In genomic region chr11:6626388-6626772, GRCm38 (mm10) we compare ENCODE assay signal across 8 mouse cellular contexts. TPM values are rescaled to one million over a fixed set of nuclear protein-coding genes. Genes with fewer than 3 reads are reported as not detected.
DNase-seq lines count a peak whose midpoint lies in the region; ATAC-seq lines count a peak whose summit lies in the region.

No protein-coding gene starts in this region.

- peaks cover 19% of the 10 kb centered on the region for H3K4me1 ChIP-seq in kidney, embryonic 14.5 days (ENCODE audit: control insufficient read depth, insufficient read depth, low read length)
- H3K4me1 ChIP-seq in brown adipose tissue, adult 24 weeks (ENCODE audit: control insufficient read depth, insufficient read depth, insufficient read length, low read length) = peaks cover 11% of the 10 kb centered on the region
- peaks cover 33% of the 10 kb centered on the region for H3K4me1 ChIP-seq in hindbrain, embryonic 13.5 days (replicated peaks)
- peaks cover 30% of the 10 kb centered on the region for H3K4me1 ChIP-seq in midbrain, embryonic 15.5 days

- WGBS in kidney, embryonic 14.5 days = 15% methylated on average over 16 of the region's 16 CpGs
- WGBS in hindbrain, embryonic 13.5 days = 15% methylated on average over 16 of the region's 16 CpGs
- 13% methylated on average over 16 of the region's 16 CpGs for WGBS in midbrain, embryonic 15.5 days

- H3K27me3 ChIP-seq in kidney, embryonic 14.5 days (ENCODE audit: control insufficient read depth, insufficient read depth, low read length) = no peaks in the 10 kb centered on the region
- H3K27me3 ChIP-seq in hindbrain, embryonic 13.5 days = no peaks in the 10 kb centered on the region
- no peaks in the 10 kb centered on the region for H3K27me3 ChIP-seq in midbrain, embryonic 15.5 days (replicated peaks)

- peaks cover 32% of the 10 kb centered on the region for H3K36me3 ChIP-seq in kidney, embryonic 14.5 days (ENCODE audit: control insufficient read depth, insufficient read depth, low read length)
- peaks cover 27% of the 10 kb centered on the region for H3K36me3 ChIP-seq in hindbrain, embryonic 13.5 days
- peaks cover 3% of the 10 kb centered on the region for H3K36me3 ChIP-seq in midbrain, embryonic 15.5 days (replicated peaks)

- peak overlapping the region; percentile 71 for H3K9ac ChIP-seq in kidney, embryonic 14.5 days (ENCODE audit: low read depth, low read length)
- H3K9ac ChIP-seq in hindbrain, embryonic 13.5 days = peak overlapping the region; percentile 84
- peak overlapping the region; percentile 67 for H3K9ac ChIP-seq in midbrain, embryonic 15.5 days

- peak overlapping the region; percentile 89 for H3K27ac ChIP-seq in kidney, embryonic 14.5 days (ENCODE audit: low read depth, low read length)
- peak overlapping the region; percentile 99 for H3K27ac ChIP-seq in brown adipose tissue, adult 24 weeks (replicated peaks; ENCODE audit: low read depth, low read length)
- peak overlapping the region; percentile 91 for H3K27ac ChIP-seq in hindbrain, embryonic 13.5 days
- peak overlapping the region; percentile 88 for H3K27ac ChIP-seq in midbrain, embryonic 15.5 days

- peak; percentile 13 for ATAC-seq in kidney, embryonic 14.5 days (ENCODE audit: low FRiP score, low TSS enrichment)
- ATAC-seq in hindbrain, embryonic 13.5 days (ENCODE audit: low FRiP score) = peak; percentile 36
- ATAC-seq in midbrain, embryonic 15.5 days (replicated peaks) = peak; percentile 28

- H3K9me3 ChIP-seq in kidney, embryonic 14.5 days (ENCODE audit: control insufficient read depth, low read length) = no peaks in the 10 kb centered on the region
- H3K9me3 ChIP-seq in hindbrain, embryonic 13.5 days = no peaks in the 10 kb centered on the region
- no peaks in the 10 kb centered on the region for H3K9me3 ChIP-seq in midbrain, embryonic 15.5 days

- DNase-seq in kidney, adult 8-10 months = no peak
- no peak for DNase-seq in ovary, postnatal 14 days (ENCODE audit: low spot score)
- DNase-seq in spleen, postnatal 14 days (ENCODE audit: low spot score in 2 of 2) = no peak
- no peak for DNase-seq in frontal cortex, adult 2 months (ENCODE audit: extremely low spot score in 1 of 2, low spot score in 1 of 2)

- peak overlapping the region; percentile 86 for H3K4me3 ChIP-seq in kidney, embryonic 14.5 days (ENCODE audit: low read length)
- peak overlapping the region; percentile 91 for H3K4me3 ChIP-seq in brown adipose tissue, adult 24 weeks (ENCODE audit: insufficient read depth, low read depth, low read length)
- peak overlapping the region; percentile 71 for H3K4me3 ChIP-seq in hindbrain, embryonic 13.5 days
- peak overlapping the region; percentile 85 for H3K4me3 ChIP-seq in midbrain, embryonic 15.5 days

- H3K4me2 ChIP-seq in kidney, embryonic 14.5 days (replicated peaks; ENCODE audit: low read depth, low read length) = peak overlapping the region; percentile 71
- H3K4me2 ChIP-seq in hindbrain, embryonic 13.5 days = peak overlapping the region; percentile 90
- H3K4me2 ChIP-seq in midbrain, embryonic 15.5 days = peak overlapping the region; percentile 89

RNA-seq across cellular contexts. Expression of gene Tbrg4, which starts 0.5 kb away (rescaled TPM):
- 30.6 and 48.9 TPM in 2 replicates for polyA plus RNA-seq in kidney, embryonic 14.5 days (2014; fragmentation: Nextera tagmentation; extraction: Ambion mirVana)
- polyA plus RNA-seq in brown adipose tissue, adult 24 weeks (2012; ENCODE audit: insufficient read depth, insufficient read length, missing spikeins) = 57.4 and 57.7 TPM in 2 replicates
- polyA plus RNA-seq in hindbrain, embryonic 13.5 days (2015; fragmentation: Nextera tagmentation; extraction: Ambion mirVana) = 29.2 and 34.0 TPM in 2 replicates
- 33.3 TPM in 2 replicates for polyA plus RNA-seq in midbrain, embryonic 15.5 days (2015; fragmentation: Nextera tagmentation; extraction: Ambion mirVana)
- polyA plus RNA-seq in frontal cortex, adult 2 months (2012; rRNA removed) = 59.8 and 64.9 TPM in 2 replicates

RNA-seq across cellular contexts. Expression of gene Wap, which starts 12.1 kb away (rescaled TPM):
- polyA plus RNA-seq in kidney, embryonic 14.5 days (2014; fragmentation: Nextera tagmentation; extraction: Ambion mirVana) = not detected in 2 replicates
- not detected in 2 replicates for polyA plus RNA-seq in brown adipose tissue, adult 24 weeks (2012; ENCODE audit: insufficient read depth, insufficient read length, missing spikeins)
- not detected in 2 replicates for polyA plus RNA-seq in hindbrain, embryonic 13.5 days (2015; fragmentation: Nextera tagmentation; extraction: Ambion mirVana)
- polyA plus RNA-seq in midbrain, embryonic 15.5 days (2015; fragmentation: Nextera tagmentation; extraction: Ambion mirVana) = not detected in 2 replicates
- not detected in 2 replicates for polyA plus RNA-seq in frontal cortex, adult 2 months (2012; rRNA removed)

RNA-seq across cellular contexts. Expression of gene Nacad, which starts 20.5 kb away (rescaled TPM):
- 0.77 and 0.86 TPM in 2 replicates for polyA plus RNA-seq in kidney, embryonic 14.5 days (2014; fragmentation: Nextera tagmentation; extraction: Ambion mirVana)
- not detected in 2 replicates for polyA plus RNA-seq in brown adipose tissue, adult 24 weeks (2012; ENCODE audit: insufficient read depth, insufficient read length, missing spikeins)
- polyA plus RNA-seq in hindbrain, embryonic 13.5 days (2015; fragmentation: Nextera tagmentation; extraction: Ambion mirVana) = 87.6 and 90.0 TPM in 2 replicates
- polyA plus RNA-seq in midbrain, embryonic 15.5 days (2015; fragmentation: Nextera tagmentation; extraction: Ambion mirVana) = 103 and 106 TPM in 2 replicates
- polyA plus RNA-seq in frontal cortex, adult 2 months (2012; rRNA removed) = 52.2 and 64.5 TPM in 2 replicates

RNA-seq across cellular contexts. Expression of gene Ramp3, which starts 31.9 kb away (rescaled TPM):
- 10.4 and 10.6 TPM in 2 replicates for polyA plus RNA-seq in kidney, embryonic 14.5 days (2014; fragmentation: Nextera tagmentation; extraction: Ambion mirVana)
- not detected in 2 replicates for polyA plus RNA-seq in brown adipose tissue, adult 24 weeks (2012; ENCODE audit: insufficient read depth, insufficient read length, missing spikeins)
- 22.1 and 24.6 TPM in 2 replicates for polyA plus RNA-seq in hindbrain, embryonic 13.5 days (2015; fragmentation: Nextera tagmentation; extraction: Ambion mirVana)
- polyA plus RNA-seq in midbrain, embryonic 15.5 days (2015; fragmentation: Nextera tagmentation; extraction: Ambion mirVana) = 10.2 and 12.0 TPM in 2 replicates
- polyA plus RNA-seq in frontal cortex, adult 2 months (2012; rRNA removed) = 18.5 and 30.4 TPM in 2 replicates

Comparison
In these comparisons a context has a peak if more than half of its experiments do, and no peak if none do; other contexts are left out.
1. RNA of gene Nacad, which starts 20.5 kb away (polyA plus RNA-seq): 103 to 106 TPM in midbrain, embryonic 15.5 days, 87.6 to 90.0 TPM in hindbrain, embryonic 13.5 days and 52.2 to 64.5 TPM in frontal cortex, adult 2 months; 0.77 to 0.86 TPM in kidney, embryonic 14.5 days and not detected in brown adipose tissue, adult 24 weeks; every median in the first group is over 10 times any median in the second.
2. Peak in every context shown above with its lines, with median percentiles within 50 percentile points of each other: ATAC-seq, H3K27ac ChIP-seq, H3K4me2 ChIP-seq, H3K4me3 ChIP-seq and H3K9ac ChIP-seq.